Comparison of ENCODE assay signal across 8 mouse cellular contexts in the genomic region with DNA sequence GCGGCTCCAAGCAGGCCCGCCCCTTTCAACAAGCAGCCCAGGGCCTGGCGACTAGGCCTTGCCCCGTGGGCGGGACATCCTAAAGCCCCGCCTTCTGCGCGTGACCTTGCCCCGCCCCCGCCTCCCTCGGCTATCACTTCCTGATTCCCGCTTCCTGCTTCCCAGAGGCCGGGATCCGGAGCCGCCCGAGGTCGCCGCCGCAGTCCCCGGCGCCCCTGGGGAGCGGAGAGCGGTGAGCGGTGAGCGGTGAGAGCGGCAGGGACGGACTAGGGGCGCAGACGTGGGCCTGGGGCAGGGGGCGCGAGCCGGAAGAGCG. TPM values are rescaled to one million over a fixed set of nuclear protein-coding genes. Genes with fewer than 3 reads are reported as not detected.
DNase-seq lines count a peak whose midpoint lies in the region; ATAC-seq lines count a peak whose summit lies in the region.

A gene (plus strand): TSS at position 129 of the 316 bp plus-strand sequence.

- peak; percentile 93 for DNase-seq in R1 (ENCODE audit: low read depth, low spot score)
- peak; percentile 96 to 99 for DNase-seq in cerebellum, postnatal 25 days
- peak; percentile 91 to 95 for DNase-seq in frontal cortex, postnatal 36 days (ENCODE audit: low spot score in 2 of 2)
- peak; percentile 93 for DNase-seq in left cerebral cortex, adult 11 months (ENCODE audit: low spot score)
- peak; percentile 98 to 99 for DNase-seq in lung, postnatal 4 days
- peak; percentile 86 for DNase-seq in retina, postnatal 7 days (ENCODE audit: low read depth, low spot score)
- peak; percentile 92 for DNase-seq in urinary bladder, adult 2 months (ENCODE audit: low spot score)

- H3K27me3 ChIP-seq in hindbrain, embryonic 15.5 days = no peaks in the 10 kb centered on the region

- H3K4me2 ChIP-seq in hindbrain, embryonic 15.5 days = peak within 1 kb of the TSS; percentile 82

- peaks cover 26% of the 10 kb centered on the region for H3K4me1 ChIP-seq in hindbrain, embryonic 15.5 days (replicated peaks)

- H3K36me3 ChIP-seq in hindbrain, embryonic 15.5 days = peaks cover 5% of the 10 kb centered on the region; the same call in 1 of the 2 replicates

- under 1% methylated on average over 33 of the region's 33 CpGs for WGBS in hindbrain, embryonic 15.5 days

- ATAC-seq in hindbrain, embryonic 15.5 days (ENCODE audit: low FRiP score, low read depth) = peak; percentile 94

- H3K9me3 ChIP-seq in hindbrain, embryonic 15.5 days = no peaks in the 10 kb centered on the region

- peak within 1 kb of the TSS; percentile 81 for H3K4me3 ChIP-seq in hindbrain, embryonic 15.5 days

- peak within 1 kb of the TSS; percentile 74 for H3K27ac ChIP-seq in hindbrain, embryonic 15.5 days (replicated peaks)

- peak within 1 kb of the TSS; percentile 87 for H3K9ac ChIP-seq in hindbrain, embryonic 15.5 days

RNA-seq across cellular contexts. Expression of the gene that starts here (rescaled TPM):
- 119 and 121 TPM in 2 replicates for polyA plus RNA-seq in hindbrain, embryonic 15.5 days (2015; fragmentation: Nextera tagmentation; extraction: Ambion mirVana)
- polyA plus RNA-seq in urinary bladder, adult 2 months (2012; rRNA removed) = 243 and 277 TPM in 2 replicates

Comparison
In these comparisons a context has a peak if more than half of its experiments do, and no peak if none do; other contexts are left out.
1. Peak in every context shown above with its lines: DNase-seq, ATAC-seq, H3K4me3 ChIP-seq and H3K27ac ChIP-seq.